Mouse (Mus musculus) MEL (cell line): ENCODE data around the gene Tesmin.

ENCODE experiments used
- CHD2 ChIP-seq: IDR thresholded peaks from 2 replicates; pipeline ENCODE4 v1.6.1; 2011; ENCODE audit warnings: low read length, improper control_type of control experiment
- CTCF ChIP-seq, 3 experiments: IDR thresholded peaks in 2 of 3; conservative IDR thresholded peaks in 1 of 3; 2 replicates each; pipeline ENCODE4 v1.5.1; 2011 to 2012; ENCODE audit warnings: low read length in 3 of 3, low read depth in 2 of 3, mild to moderate bottlenecking in 2 of 3, improper control_type of control experiment in 1 of 3, inconsistent platforms in 1 of 3, mixed read lengths in 1 of 3, moderate library complexity in 1 of 3; ENCODE audit not compliant: control insufficient read depth in 1 of 3, insufficient read depth in 1 of 3, poor library complexity in 1 of 3, severe bottlenecking in 1 of 3
- KAT2A ChIP-seq: conservative IDR thresholded peaks from 2 replicates; pipeline ENCODE4 v1.6.1; 2012; ENCODE audit warnings: low read depth, low read length, improper control_type of control experiment, inconsistent platforms
- MEF2A ChIP-seq: IDR thresholded peaks from 2 replicates; pipeline ENCODE4 v1.6.1; 2014; ENCODE audit warnings: low read depth, mild to moderate bottlenecking, inconsistent platforms, low read length, improper control_type of control experiment; ENCODE audit not compliant: poor library complexity, insufficient replicate concordance, severe bottlenecking; ENCODE audit errors: extremely low read depth
- NELFE ChIP-seq: IDR thresholded peaks from 2 replicates; pipeline ENCODE4 v1.6.1; 2011; ENCODE audit warnings: low read depth, low read length, improper control_type of control experiment
- POLR2AphosphoS5 ChIP-seq: IDR thresholded peaks from 2 replicates; pipeline ENCODE4 v1.6.1; 2012; ENCODE audit warnings: low read depth, borderline replicate concordance, mild to moderate bottlenecking, inconsistent platforms, low read length, moderate library complexity, mixed read lengths
- ZC3H11A ChIP-seq: IDR thresholded peaks from 2 replicates; pipeline ENCODE4 v1.6.1; 2012; ENCODE audit warnings: low read depth, mild to moderate bottlenecking, inconsistent platforms, low read length, improper control_type of control experiment
- ZMIZ1 ChIP-seq: IDR thresholded peaks from 2 replicates; pipeline ENCODE4 v1.6.1; 2012; ENCODE audit warnings: low read depth, mild to moderate bottlenecking, inconsistent platforms, low read length, improper control_type of control experiment, moderate library complexity

- TF ChIP-seq ZC3H11A (no peak), CTCF (IDR thresholded peaks at IDR 0.05 in 2 of 3, conservative IDR thresholded peaks at IDR 0.05 in 1 of 3; ENCODE audit: control insufficient read depth in 1 of 3, insufficient read depth in 1 of 3, low read depth in 2 of 3, low read length in 3 of 3, poor library complexity in 1 of 3, severe bottlenecking in 1 of 3) (no peak), KAT2A (no peak), POLR2AphosphoS5 (no peak), ZMIZ1 (no peak), NELFE (no peak), MEF2A (no peak), CHD2 (no peak)
Observed at GRCm38 (mm10) chr19:3419251-3419650, 30.6 kb downstream of the Tesmin start.
